Mouse (Mus musculus) layer of hippocampus, adult 8-10 months (tissue): ENCODE data around the gene Fcgr4. TPM values are rescaled to one million over a fixed set of nuclear protein-coding genes. Genes with fewer than 3 reads are reported as not detected.

Experiments used
- microRNA-seq, 2 experiments: library from miRNA; unstranded; fragments of <30 nt; microRNA quantifications; one replicate each; pipeline ENCODE4 v1.2.0; 2022
- total RNA-seq, 4 experiments: library from RNA; stranded (reverse); gene quantifications; 2 replicates each; pipeline ENCODE4 v1.2.4; 2022

The Fcgr4 gene
- total RNA-seq, 4 experiments from 2014 or later, result 1.5 to 1.7 TPM; not detected in 2

Small RNAs within 50 kb of the gene (microRNA-seq; reads per million reads assigned to microRNA genes)
- gene Gm27552 (0 reads per million in 2 experiments), gene Mir6546 (0 reads per million in 2 experiments)

Other genes starting within 250 kb of the Fcgr4 start
- 10 to 100 TPM; 44.3 to 51.8 (median 48.5) TPM for gene Atf6, start 151.1 kb upstream of the Fcgr4 start, total RNA-seq
- 1 to 10 TPM in 1 of 4 experiments, under 1 TPM in 1, not detected in 2; 0.68 to 1.3 TPM for gene Gm26620, start 133.9 kb upstream of the Fcgr4 start, total RNA-seq
- gene Dusp12, start 133.4 kb upstream of the Fcgr4 start, total RNA-seq, result 10 to 100 TPM; 15.0 to 24.3 (median 19.4) TPM
- under 1 TPM; 0.25 to 0.61 (median 0.41) TPM for gene Fcrlb, start 106.0 kb upstream of the Fcgr4 start, total RNA-seq
- not detected for gene Fcrla, start 91.3 kb upstream of the Fcgr4 start, total RNA-seq
- 10 to 100 TPM in 2 of 4 experiments, 1 to 10 TPM in 2; 4.2 to 46.4 (median 21.4) TPM for gene Fcgr2b, start 42.4 kb upstream of the Fcgr4 start, total RNA-seq
- 10 to 100 TPM; 10.6 to 67.7 (median 34.1) TPM for gene Fcgr3, start 46.0 kb downstream of the Fcgr4 start, total RNA-seq
- 1 to 10 TPM in 2 of 4 experiments, under 1 TPM in 2; 0.43 to 3.1 (median 1.3) TPM for gene Cfap126, start 95.0 kb downstream of the Fcgr4 start, total RNA-seq
- gene Sdhc, start 131.7 kb downstream of the Fcgr4 start, total RNA-seq, result 100 to 1,000 TPM; 201 to 206 (median 203) TPM
- gene Mpz, start 131.8 kb downstream of the Fcgr4 start, total RNA-seq, result not detected
- gene Pcp4l1, start 177.3 kb downstream of the Fcgr4 start, total RNA-seq, result 10 to 100 TPM; 42.4 to 47.5 (median 44.4) TPM
- under 1 TPM in 2 of 4 experiments, not detected in 2; 0.10 to 0.36 TPM for gene Nr1i3, start 195.1 kb downstream of the Fcgr4 start, total RNA-seq
- 10 to 100 TPM; 69.3 to 85.0 (median 74.9) TPM for gene Tomm40l, start 203.6 kb downstream of the Fcgr4 start, total RNA-seq
- gene Apoa2, start 206.1 kb downstream of the Fcgr4 start, total RNA-seq, result 1 to 10 TPM; 1.9 to 3.1 (median 2.5) TPM
- 10 to 100 TPM; 10.9 to 95.1 (median 48.8) TPM for gene Fcer1g, start 215.4 kb downstream of the Fcgr4 start, total RNA-seq
- gene Adamts4, start 231.5 kb downstream of the Fcgr4 start, total RNA-seq, result 10 to 100 TPM; 11.6 to 13.7 (median 12.4) TPM
- gene Ndufs2, start 232.5 kb downstream of the Fcgr4 start, total RNA-seq, result 100 to 1,000 TPM; 263 to 286 (median 271) TPM